Mouse (Mus musculus) liver, embryonic 14.5 days (tissue): ENCODE data around the gene Tor1b.

Experiments
- CTCF ChIP-seq: IDR thresholded peaks from 2 replicates; pipeline ENCODE4 v1.5.1; 2016; ENCODE audit warnings: antibody characterized with exemption, low read depth, control low read depth
- EP300 ChIP-seq: IDR thresholded peaks from 2 replicates; pipeline ENCODE4 v1.6.1; 2016; ENCODE audit warnings: antibody characterized with exemption, low read depth

DNA sequence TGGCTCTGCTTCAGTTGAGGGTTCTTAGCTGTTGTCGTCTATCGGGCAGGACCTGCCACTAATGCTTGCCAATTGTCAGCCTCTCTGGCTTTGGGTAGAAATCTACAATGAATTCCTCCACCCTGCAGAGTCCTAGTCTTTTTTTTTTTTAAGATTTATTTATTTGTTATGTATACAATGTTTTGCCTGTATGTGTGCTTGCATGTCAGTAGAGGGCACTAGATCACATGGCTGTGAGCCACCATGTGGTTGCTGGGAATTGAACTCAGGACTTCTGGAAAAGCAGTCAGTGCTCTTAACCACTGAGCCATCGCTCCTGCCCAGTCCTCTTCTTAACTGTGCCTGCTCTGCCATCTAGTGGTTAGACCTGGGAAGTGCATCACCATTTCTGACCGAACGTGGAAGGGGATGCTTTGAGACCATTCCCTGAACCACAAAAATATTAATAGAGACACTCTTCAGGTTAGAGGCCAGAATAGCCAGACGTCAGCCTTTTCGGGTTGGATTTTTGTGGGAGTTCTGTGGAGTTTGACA lies 18.8 kb upstream of the Tor1b start:
- TF ChIP-seq CTCF (peak; percentile 92), EP300 (no peak)
